Mouse (Mus musculus) stomach, embryonic 16.5 days (tissue): ENCODE data around the gene Rbks. TPM values are rescaled to one million over a fixed set of nuclear protein-coding genes. Genes with fewer than 3 reads are reported as not detected.

Experiments
- ATAC-seq: fragments of 200-750 bp; cut with Nextera tagmentation; 2 replicates; pipeline ENCODE4 v1.8.0; 2017; ENCODE audit warnings: moderate number of reproducible peaks, moderate TSS enrichment; ENCODE audit not compliant: insufficient read depth, low FRiP score
- H3K27ac ChIP-seq: fragments of 300-500 bp; sonication (generic); 2 replicates; pipeline ENCODE4 v1.5.1; 2014; ENCODE audit warnings: low read length
- H3K27me3 ChIP-seq: fragments of 300-500 bp; sonication (generic); 2 replicates; pipeline ENCODE4 v1.6.1; 2014; ENCODE audit warnings: low read length, control low read depth, mixed read lengths; ENCODE audit not compliant: control insufficient read depth, insufficient read depth
- H3K36me3 ChIP-seq: fragments of 300-500 bp; sonication (generic); 2 replicates; pipeline ENCODE4 v1.6.1; 2014; ENCODE audit warnings: low read length; ENCODE audit not compliant: control insufficient read depth, insufficient read depth
- H3K4me1 ChIP-seq: fragments of 300-500 bp; sonication (generic); 2 replicates; pipeline ENCODE4 v1.6.1; 2014; ENCODE audit warnings: low read length, control low read depth, mixed read lengths; ENCODE audit not compliant: control insufficient read depth, insufficient read depth
- H3K4me2 ChIP-seq: fragments of 300-500 bp; sonication (generic); 2 replicates; pipeline ENCODE4 v1.6.1; 2014; ENCODE audit warnings: low read depth, low read length, mixed read lengths
- H3K4me3 ChIP-seq: fragments of 300-500 bp; sonication (generic); replicated peaks from 2 replicates; pipeline ENCODE4 v1.5.1; 2014; ENCODE audit warnings: mild to moderate bottlenecking, low read length
- H3K9ac ChIP-seq: fragments of 300-500 bp; sonication (generic); 2 replicates; pipeline ENCODE4 v1.6.1; 2014; ENCODE audit warnings: low read length
- H3K9me3 ChIP-seq: fragments of 300-500 bp; sonication (generic); replicated peaks from 2 replicates; pipeline ENCODE4 v1.6.1; 2016; ENCODE audit warnings: low read length, control low read depth; ENCODE audit not compliant: control insufficient read depth
- WGBS: fragments of 180-500 bp; shearing (Covaris S2); extraction: QIAGEN DNeasy Blood & Tissue Kit; methylation state at CpG from one replicate; pipeline ENCODE4 v1.1.7; 2014; 5-methylcytosine and 5-hydroxymethylcytosine counted together
- polyA plus RNA-seq: library from polyadenylated mRNA; unstranded; fragments of >200 nt; fragmentation: Nextera tagmentation; extraction: Ambion mirVana; gene quantifications from 2 replicates; pipeline ENCODE4 v1.2.1, GENCODE M21; 2015

The Rbks gene
- polyA plus RNA-seq, result 7.4 and 8.6 TPM in 2 replicates

DNA sequence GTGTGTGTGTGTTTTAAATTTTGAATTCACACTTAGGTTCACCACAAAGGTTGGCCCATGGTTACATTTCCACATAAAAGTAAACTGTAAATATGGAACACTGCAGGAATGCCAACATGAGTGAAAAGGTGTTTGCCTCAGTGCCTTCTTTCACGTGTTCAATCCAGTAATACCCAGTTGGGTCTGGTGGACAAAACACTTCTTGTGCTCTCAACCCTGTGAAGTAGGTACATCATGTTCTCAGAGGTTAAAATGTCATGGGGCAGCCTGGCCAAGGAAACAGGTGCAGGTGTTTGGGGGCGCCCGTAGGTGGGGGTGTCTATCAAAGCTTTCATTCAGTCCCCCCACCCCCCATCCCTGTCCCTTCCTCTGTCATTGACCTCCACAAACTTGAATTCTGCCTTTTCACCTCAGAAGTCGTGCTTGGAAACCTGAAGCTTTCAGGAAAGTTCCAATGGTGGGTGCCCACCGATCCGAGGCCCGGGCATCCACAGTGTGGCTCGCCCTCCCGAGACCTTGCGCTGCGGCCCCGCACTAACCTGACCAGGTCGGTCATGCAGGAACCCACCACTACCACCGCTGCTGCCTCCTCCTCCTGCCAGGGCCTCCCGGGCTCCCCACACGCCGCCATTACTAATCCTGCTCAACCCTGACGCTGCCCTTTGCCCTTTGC lies at the start of gene Rbks:
Rbks (minus strand) TSS at position 657 of the 673 bp plus-strand sequence.
- peak within 1 kb of the TSS; percentile 97 for H3K27ac ChIP-seq
- peak within 1 kb of the TSS; percentile 87 for H3K4me3 ChIP-seq
- no peak for ATAC-seq
- peak within 1 kb of the TSS; percentile 92 for H3K9ac ChIP-seq
- 6% methylated on average over 18 of the region's 18 CpGs for WGBS
- peak within 1 kb of the TSS; percentile 77 for H3K4me2 ChIP-seq
- no peaks in the 10 kb centered on the region for H3K9me3 ChIP-seq
- no peaks in the 10 kb centered on the region; the same call in none of the 2 replicates for H3K4me1 ChIP-seq
- H3K27me3 ChIP-seq, result no peaks in the 10 kb centered on the region
- no peaks in the 10 kb centered on the region for H3K36me3 ChIP-seq

DNA sequence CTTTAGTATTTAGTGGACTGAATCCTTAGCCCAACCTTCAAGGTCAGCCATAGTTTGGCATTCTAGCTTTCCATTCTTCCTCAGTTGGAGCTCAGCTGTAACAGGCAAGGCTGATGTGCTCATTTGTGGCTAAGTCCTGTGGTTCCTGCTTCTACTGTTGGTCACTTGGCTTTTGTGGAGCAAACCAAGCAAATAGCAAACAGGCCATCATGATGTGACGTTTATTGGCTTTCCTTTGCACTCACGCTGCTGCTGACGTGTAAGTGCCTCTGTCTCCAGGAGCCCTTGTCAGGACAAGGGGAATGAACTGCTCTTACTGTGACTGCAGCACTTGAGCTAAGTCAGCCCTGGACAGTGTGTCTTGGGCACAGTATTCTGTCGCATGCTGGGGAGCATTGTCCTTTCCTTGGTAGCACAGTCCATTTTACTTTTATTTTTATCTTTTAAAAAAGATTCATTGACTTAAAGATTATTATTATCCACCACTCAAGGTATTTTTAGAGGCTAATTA lies 45.1 kb upstream of the Rbks start:
- WGBS, result 66% methylated on average over 4 of the region's 4 CpGs
- no peaks in the 10 kb centered on the region for H3K4me1 ChIP-seq
- ATAC-seq, result no peak
- H3K27me3 ChIP-seq, result no peaks in the 10 kb centered on the region
- H3K27ac ChIP-seq, result no peak overlapping the region
- no peaks in the 10 kb centered on the region for H3K36me3 ChIP-seq
- H3K4me2 ChIP-seq, result no peak overlapping the region
- no peak overlapping the region for H3K9ac ChIP-seq
- no peak overlapping the region for H3K4me3 ChIP-seq
- no peaks in the 10 kb centered on the region for H3K9me3 ChIP-seq

DNA sequence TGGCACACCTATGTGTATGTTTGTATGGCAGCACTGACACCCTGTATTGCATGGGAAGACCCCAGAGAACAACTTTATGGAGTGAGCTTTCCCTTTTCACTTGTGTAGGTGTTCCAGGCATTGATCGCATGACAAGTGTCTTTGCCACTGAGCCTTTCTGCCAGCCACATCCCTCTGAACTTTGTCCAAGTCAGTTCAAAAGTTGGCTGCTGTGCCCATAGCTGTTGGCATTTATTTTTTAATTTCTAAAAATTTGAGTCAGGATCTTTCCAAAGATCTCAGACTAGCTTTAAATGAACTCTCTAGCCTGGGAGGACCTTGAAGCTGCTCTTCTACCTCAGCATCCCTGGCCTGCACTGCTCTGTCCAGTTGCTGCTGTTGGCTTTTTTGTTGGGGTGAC lies 44.5 kb upstream of the Rbks start:
- no peaks in the 10 kb centered on the region for H3K4me1 ChIP-seq
- H3K36me3 ChIP-seq, result no peaks in the 10 kb centered on the region
- no peak for ATAC-seq
- 100% methylated on average over 1 of the region's 1 CpGs for WGBS
- H3K9ac ChIP-seq, result no peak overlapping the region
- no peak overlapping the region for H3K4me2 ChIP-seq
- no peak overlapping the region for H3K4me3 ChIP-seq
- H3K27me3 ChIP-seq, result no peaks in the 10 kb centered on the region
- H3K9me3 ChIP-seq, result no peaks in the 10 kb centered on the region
- H3K27ac ChIP-seq, result no peak overlapping the region

DNA sequence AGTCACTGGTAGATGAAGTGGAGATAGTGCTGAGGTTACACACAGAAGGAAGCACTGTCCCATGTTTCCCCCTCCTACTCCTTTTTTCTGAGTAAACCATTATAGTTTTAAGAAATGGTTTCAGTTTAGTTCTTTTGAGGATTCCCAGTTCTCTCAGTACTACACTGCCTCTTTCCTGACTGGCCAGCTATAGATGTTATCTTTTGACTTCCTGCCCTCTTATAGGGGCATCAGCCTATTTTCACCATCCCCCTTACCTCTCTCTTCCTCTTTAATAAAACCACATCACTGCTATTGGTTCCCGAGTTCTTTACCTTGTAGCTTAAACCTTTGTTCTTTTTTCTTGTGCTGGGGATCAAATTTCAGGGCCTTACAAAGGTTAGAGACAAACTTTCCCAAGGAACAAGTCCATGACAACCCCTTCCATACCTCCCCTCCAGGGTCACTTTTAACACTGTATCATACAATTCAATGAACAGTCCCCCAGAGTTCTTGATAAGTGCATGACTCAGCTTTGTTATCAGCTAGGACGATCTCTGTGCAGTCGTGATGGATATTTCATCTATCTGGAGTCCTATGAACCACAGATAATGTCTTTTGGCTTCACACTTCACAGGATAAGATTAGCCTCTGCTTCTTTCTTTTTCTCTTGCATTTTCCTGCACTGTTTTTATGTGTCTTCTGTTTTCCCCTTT lies 35.4 kb upstream of the Rbks start:
- Histone ChIP-seq H3K4me1 (no peaks in the 10 kb centered on the region), H3K27ac (peak overlapping the region; percentile 33; the same call in 1 of the 2 replicates), H3K9ac (no peak overlapping the region), H3K27me3 (no peaks in the 10 kb centered on the region), H3K4me3 (no peak overlapping the region), H3K36me3 (no peaks in the 10 kb centered on the region), H3K4me2 (no peak overlapping the region), H3K9me3 (no peaks in the 10 kb centered on the region)
- ATAC-seq, result no peak
- WGBS, result 29% methylated on average over 3 of the region's 3 CpGs

DNA sequence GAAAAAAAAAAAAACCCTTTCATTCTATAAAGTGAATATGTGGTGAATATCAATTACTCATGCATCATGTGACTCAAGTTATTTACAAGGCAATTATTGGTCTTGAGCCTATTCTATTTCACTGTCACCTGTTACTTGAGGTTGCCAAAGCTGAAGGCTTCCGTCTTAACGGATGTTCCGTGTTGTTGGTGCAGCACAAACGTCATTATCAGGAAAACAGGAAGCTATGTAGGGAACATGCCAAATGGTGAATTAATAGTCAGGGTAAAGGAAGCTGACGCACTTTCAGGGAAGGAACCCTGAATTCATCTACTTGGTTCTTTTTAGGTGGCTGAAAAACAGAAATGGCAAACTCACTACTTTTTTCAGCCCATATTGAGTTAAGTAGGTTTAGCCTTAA lies 30.0 kb upstream of the Rbks start:
- Histone ChIP-seq H3K9me3 (no peaks in the 10 kb centered on the region), H3K4me3 (no peak overlapping the region), H3K27me3 (no peaks in the 10 kb centered on the region), H3K4me2 (no peak overlapping the region), H3K4me1 (no peaks in the 10 kb centered on the region), H3K9ac (no peak overlapping the region), H3K36me3 (no peaks in the 10 kb centered on the region), H3K27ac (no peak overlapping the region)
- 67% methylated on average over 5 of the region's 5 CpGs for WGBS
- ATAC-seq, result no peak

DNA sequence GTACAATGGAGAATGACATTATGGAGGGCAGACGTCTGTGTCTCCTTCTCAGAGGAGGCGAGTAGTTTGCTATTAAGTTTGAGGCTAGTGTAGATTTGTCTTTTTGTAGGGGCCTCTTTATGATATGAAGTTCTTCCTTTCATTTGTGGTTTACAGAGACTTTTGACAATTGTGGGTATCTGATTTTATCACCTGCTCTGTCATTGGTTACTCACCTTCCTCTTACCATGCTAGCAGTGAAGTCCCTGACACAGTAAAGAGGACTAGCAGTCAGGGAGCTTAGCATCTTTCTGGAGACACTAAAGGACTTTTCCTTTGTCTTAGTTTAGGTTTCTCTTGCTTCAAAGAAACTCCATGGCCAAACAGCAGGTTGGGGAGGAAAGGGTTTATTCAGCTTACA lies 28.5 kb upstream of the Rbks start:
- Histone ChIP-seq H3K27me3 (no peaks in the 10 kb centered on the region), H3K4me3 (no peak overlapping the region), H3K27ac (no peak overlapping the region), H3K4me2 (no peak overlapping the region), H3K4me1 (no peaks in the 10 kb centered on the region), H3K9ac (no peak overlapping the region), H3K9me3 (no peaks in the 10 kb centered on the region), H3K36me3 (no peaks in the 10 kb centered on the region)
- no peak for ATAC-seq
- WGBS, result 90% methylated on average over 2 of the region's 2 CpGs

DNA sequence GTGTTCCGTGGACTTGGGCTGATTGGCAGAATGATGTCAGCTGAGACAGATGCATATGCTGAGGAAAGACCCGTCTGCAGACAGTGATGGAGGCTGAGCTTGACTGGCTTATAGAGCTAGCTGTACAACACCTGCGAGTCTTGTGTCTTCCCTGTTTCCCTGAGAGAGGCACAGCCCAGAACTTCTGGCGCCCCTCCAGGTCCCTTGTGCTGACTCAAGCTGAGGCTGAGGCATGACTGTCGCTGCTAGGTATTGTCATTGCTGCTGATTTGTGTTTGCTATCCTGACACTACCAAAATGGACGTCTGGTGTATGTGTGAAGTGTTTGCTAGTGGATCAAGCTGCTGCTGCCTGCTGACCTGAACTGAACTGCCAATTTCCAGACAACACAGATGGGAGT lies 27.1 kb upstream of the Rbks start:
- no peak overlapping the region for H3K4me2 ChIP-seq
- no peak overlapping the region for H3K27ac ChIP-seq
- no peaks in the 10 kb centered on the region for H3K4me1 ChIP-seq
- no peaks in the 10 kb centered on the region for H3K36me3 ChIP-seq
- no peak overlapping the region for H3K9ac ChIP-seq
- no peaks in the 10 kb centered on the region for H3K9me3 ChIP-seq
- no peak for ATAC-seq
- H3K27me3 ChIP-seq, result no peaks in the 10 kb centered on the region
- no peak overlapping the region for H3K4me3 ChIP-seq
- 61% methylated on average over 6 of the region's 6 CpGs for WGBS

DNA sequence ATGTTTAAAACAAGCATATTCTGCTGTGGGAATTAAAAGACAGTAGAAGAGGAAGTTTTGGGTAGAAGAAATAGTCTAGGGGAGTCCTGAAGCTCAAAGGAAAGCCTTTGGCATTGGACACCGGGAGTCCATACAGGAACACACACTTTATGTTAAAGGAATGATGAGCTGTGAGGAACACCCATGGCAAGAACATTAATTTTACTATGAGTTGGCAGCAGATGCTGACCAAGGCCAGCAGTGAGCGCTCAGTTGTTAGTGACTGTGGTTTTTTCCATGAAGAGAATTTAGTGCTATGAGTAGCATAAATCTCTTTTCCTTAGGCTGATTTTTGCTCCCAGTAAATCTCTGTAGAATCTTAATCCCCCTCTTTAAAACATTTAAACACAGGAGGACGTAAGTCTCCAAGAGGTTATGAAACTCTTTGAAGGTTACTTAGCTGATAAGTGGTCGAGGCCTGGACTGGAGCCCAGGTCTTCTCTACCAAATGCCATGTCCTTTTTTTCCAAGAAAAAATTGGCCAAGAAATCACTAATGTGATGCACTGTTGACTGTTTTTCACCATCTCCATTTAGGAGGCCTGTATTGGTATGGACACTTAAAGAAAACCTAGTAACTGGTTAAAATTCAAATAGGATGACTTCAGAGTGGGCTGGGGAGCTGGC lies 18.2 kb upstream of the Rbks start:
- H3K9me3 ChIP-seq, result 0 out of 2 replicates have a peak, but pooled peaks cover 3% of the 10 kb centered on the region
- no peak overlapping the region for H3K4me3 ChIP-seq
- H3K9ac ChIP-seq, result no peak overlapping the region
- no peaks in the 10 kb centered on the region for H3K27me3 ChIP-seq
- H3K27ac ChIP-seq, result peak overlapping the region; percentile 58
- no peak for ATAC-seq
- WGBS, result 45% methylated on average over 4 of the region's 4 CpGs
- no peaks in the 10 kb centered on the region for H3K36me3 ChIP-seq
- H3K4me2 ChIP-seq, result no peak overlapping the region
- H3K4me1 ChIP-seq, result peaks cover 5% of the 10 kb centered on the region

DNA sequence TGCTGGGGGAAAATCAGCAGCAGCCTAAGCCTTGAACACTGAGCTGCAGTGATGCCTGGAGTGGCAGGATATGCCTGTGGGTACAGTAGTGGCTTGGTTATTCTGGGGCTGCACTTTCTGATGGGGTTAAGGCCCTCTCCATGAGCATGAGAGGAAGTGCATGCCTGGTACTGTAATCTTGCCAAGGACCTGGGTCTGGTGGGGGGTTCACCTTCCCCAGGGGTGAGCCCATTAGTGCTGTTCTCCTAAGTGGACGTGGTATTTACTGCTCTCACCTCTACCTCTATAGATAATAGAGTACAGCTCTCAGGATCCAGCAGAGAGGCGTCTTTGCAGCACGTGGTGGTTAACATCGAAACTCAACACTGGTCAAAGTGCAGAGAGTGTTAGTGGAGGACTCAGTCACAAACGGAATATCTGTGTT lies 16.4 kb upstream of the Rbks start:
- Histone ChIP-seq H3K9ac (peak overlapping the region; percentile 56), H3K27me3 (no peaks in the 10 kb centered on the region), H3K4me2 (peak overlapping the region; percentile 24; the same call in 1 of the 2 replicates), H3K4me3 (no peak overlapping the region), H3K36me3 (no peaks in the 10 kb centered on the region), H3K27ac (peak overlapping the region; percentile 99), H3K4me1 (peaks cover 5% of the 10 kb centered on the region), H3K9me3 (0 out of 2 replicates have a peak, but pooled peaks cover 3% of the 10 kb centered on the region)
- peak; percentile 41 for ATAC-seq
- 51% methylated on average over 5 of the region's 5 CpGs for WGBS
